Mouse (Mus musculus): ENCODE measurements around the gene Mccc2. TPM values are rescaled to one million over a fixed set of nuclear protein-coding genes. Genes with fewer than 3 reads are reported as not detected.

Gene Mccc2
- total and polyA plus RNA-seq, 3 experiments = 19.0 to 22.3 (median 19.5) TPM

DNA sequence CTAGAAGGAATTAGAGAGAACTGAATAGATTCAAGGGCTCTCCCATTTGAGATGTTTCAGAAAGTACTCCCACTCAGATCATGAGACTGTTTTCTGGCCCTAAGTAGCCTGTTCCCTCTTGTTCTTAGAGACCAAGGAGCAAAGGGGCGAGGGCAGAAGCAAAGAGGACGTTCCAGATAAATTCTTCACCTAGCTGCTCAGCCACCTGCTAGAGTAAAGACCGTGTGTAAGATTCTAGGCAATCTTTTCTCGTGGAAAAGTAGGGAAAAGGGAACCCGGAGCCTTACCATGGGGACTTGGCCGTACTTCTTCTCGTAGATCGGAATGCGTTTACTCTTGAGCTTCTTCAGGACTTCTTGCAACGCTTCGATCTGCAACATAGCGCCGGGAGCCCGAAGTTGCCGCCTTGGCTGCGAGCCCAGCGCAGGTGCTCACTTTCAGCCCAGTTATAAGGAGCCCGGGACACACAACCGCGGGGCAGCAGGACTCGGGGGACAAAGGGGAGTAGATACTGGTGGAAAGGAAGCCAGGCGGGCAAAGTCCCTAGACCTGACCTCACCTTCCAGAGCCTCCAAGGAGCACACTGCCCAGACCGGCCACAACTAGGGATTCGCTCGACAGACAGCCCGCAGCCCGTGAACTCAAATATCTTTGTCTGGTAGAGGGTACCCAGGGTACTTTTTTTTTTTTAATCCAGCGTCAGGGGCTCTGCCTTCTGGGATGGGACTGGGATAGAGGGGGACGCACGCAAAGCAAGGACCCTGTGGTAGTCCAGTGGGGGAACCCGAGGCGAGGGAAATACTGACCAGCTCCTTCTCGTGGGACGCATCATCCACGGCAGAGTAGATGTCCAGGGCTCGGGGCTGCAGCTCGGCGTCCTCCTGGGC, 115.5 kb downstream of the Mccc2 start:
- DNase-seq (ENCODE audit: extremely low read depth) = no peak
- TF ChIP-seq ZMIZ1 (IDR thresholded peaks at IDR 0.05; ENCODE audit: low read depth, low read length) = no peak
- TF ChIP-seq ELF1 (IDR thresholded peaks at IDR 0.05; ENCODE audit: low read depth, low read length) = no peak
- no peak for TF ChIP-seq MXI1 (IDR thresholded peaks at IDR 0.05; ENCODE audit: low read depth, low read length)
- TF ChIP-seq GABPA (IDR thresholded peaks at IDR 0.05; ENCODE audit: insufficient replicate concordance, low read depth, low read length) = no peak
- TF ChIP-seq POLR2A (IDR thresholded peaks at IDR 0.05; ENCODE audit: low read depth, low read length) = no peak
- no peak for TF ChIP-seq NELFE (IDR thresholded peaks at IDR 0.05; ENCODE audit: low read depth, low read length)
- no peak for TF ChIP-seq IRF4 (IDR thresholded peaks at IDR 0.05; ENCODE audit: low read depth, low read length)
- no peak for TF ChIP-seq ETS1 (conservative IDR thresholded peaks at IDR 0.05; ENCODE audit: low read depth, low read length)
- TF ChIP-seq EP300 (IDR thresholded peaks at IDR 0.05; ENCODE audit: low read length) = no peak
- TF ChIP-seq UBTF (IDR thresholded peaks at IDR 0.05; ENCODE audit: low read depth, low read length) = no peak
- TF ChIP-seq MAFK (IDR thresholded peaks at IDR 0.05; ENCODE audit: insufficient replicate concordance, low read length) = no peak
- TF ChIP-seq ZC3H11A (IDR thresholded peaks at IDR 0.05; ENCODE audit: low read depth, low read length) = no peak
- TF ChIP-seq TCF12 (IDR thresholded peaks at IDR 0.05; ENCODE audit: low read depth, low read length) = no peak
- TF ChIP-seq MAZ (IDR thresholded peaks at IDR 0.05; ENCODE audit: low read depth, low read length) = no peak
- in situ Hi-C loops (cut with MboI; ENCODE audit: low pct_ligation_motif_present, low pct_unique_long_range_greater_than_20kb, low sequenced_read_pairs) (loop anchor here (5.0 kb wide), 1 partner anchor 47 kb away; no protein-coding TSS in a partner anchor), dilution Hi-C loops (cut with MboI; ENCODE audit: extremely low pct_ligation_motif_present, extremely low pct_unique_long_range_greater_than_20kb, low sequenced_read_pairs) (no loop called here)
- Histone ChIP-seq H3K4me2 (ENCODE audit: insufficient read depth, low read depth, poor library complexity, severe bottlenecking) (no peak overlapping the region), H3K27ac (ENCODE audit: insufficient read depth, low read depth) (no peak overlapping the region), H3K4me3 (replicated peaks in 1 of 3; ENCODE audit: low read depth in 2 of 3, low read length in 2 of 3, poor library complexity in 1 of 3) (no peak overlapping the region), H3K27me3 (replicated peaks) (no peaks in the 10 kb centered on the region), H3K9me3 (replicated peaks; ENCODE audit: low read length) (no peaks in the 10 kb centered on the region), H3K79me2 (replicated peaks; ENCODE audit: control insufficient read depth, extremely low read depth, insufficient read depth, poor library complexity, severe bottlenecking) (no peaks in the 10 kb centered on the region), H3K36me3 (replicated peaks in 1 of 2; ENCODE audit: control insufficient read depth in 1 of 2, insufficient read depth in 1 of 2, low read length in 1 of 2) (no peaks in the 10 kb centered on the region), H3K9ac (ENCODE audit: insufficient read depth, low read depth) (no peak overlapping the region), H3K4me1 (ENCODE audit: control insufficient read depth in 1 of 2, insufficient read depth in 2 of 2) (peaks cover 6 to 26% of the 10 kb centered on the region in 2 experiments)

DNA sequence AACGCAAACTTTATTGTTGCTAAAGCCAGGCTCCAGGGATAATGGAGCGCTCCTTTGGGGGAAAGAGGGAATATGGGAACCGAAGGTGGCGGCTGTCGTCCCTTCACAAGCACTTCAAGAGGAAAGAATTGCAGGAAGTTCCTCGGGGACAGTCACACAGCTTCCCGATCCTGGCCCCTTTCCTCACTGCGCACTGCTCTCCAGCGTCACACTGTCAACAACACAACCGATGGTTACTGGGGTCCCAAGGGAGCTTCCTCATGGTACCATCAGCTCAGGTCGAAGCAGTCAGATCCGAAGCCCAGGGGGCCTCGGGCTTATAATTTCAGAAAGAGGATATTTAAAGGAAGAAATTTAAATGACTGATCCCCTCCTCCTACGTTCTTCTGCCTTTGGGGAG, 116.6 kb downstream of the Mccc2 start:
- Histone ChIP-seq H3K9ac (ENCODE audit: insufficient read depth, low read depth) (no peak overlapping the region), H3K27ac (ENCODE audit: insufficient read depth, low read depth) (no peak overlapping the region), H3K79me2 (replicated peaks; ENCODE audit: control insufficient read depth, extremely low read depth, insufficient read depth, poor library complexity, severe bottlenecking) (no peaks in the 10 kb centered on the region), H3K4me2 (ENCODE audit: insufficient read depth, low read depth, poor library complexity, severe bottlenecking) (no peak overlapping the region), H3K4me3 (replicated peaks in 1 of 3; ENCODE audit: low read depth in 2 of 3, low read length in 2 of 3, poor library complexity in 1 of 3) (no peak overlapping the region), H3K4me1 (ENCODE audit: control insufficient read depth in 1 of 2, insufficient read depth in 2 of 2) (peaks cover 2 to 15% of the 10 kb centered on the region in 2 experiments; a peak in 3 of 4 replicates), H3K27me3 (replicated peaks) (no peaks in the 10 kb centered on the region), H3K36me3 (replicated peaks in 1 of 2; ENCODE audit: control insufficient read depth in 1 of 2, insufficient read depth in 1 of 2, low read length in 1 of 2) (no peaks in the 10 kb centered on the region), H3K9me3 (replicated peaks; ENCODE audit: low read length) (no peaks in the 10 kb centered on the region)
- no peak for TF ChIP-seq MAZ (IDR thresholded peaks at IDR 0.05; ENCODE audit: low read depth, low read length)
- no peak for TF ChIP-seq GABPA (IDR thresholded peaks at IDR 0.05; ENCODE audit: insufficient replicate concordance, low read depth, low read length)
- no peak for TF ChIP-seq NELFE (IDR thresholded peaks at IDR 0.05; ENCODE audit: low read depth, low read length)
- TF ChIP-seq MYC (IDR thresholded peaks at IDR 0.05; ENCODE audit: low read depth, low read length) = no peak
- dilution Hi-C loops (cut with MboI; ENCODE audit: extremely low pct_ligation_motif_present, extremely low pct_unique_long_range_greater_than_20kb, low sequenced_read_pairs) = no loop called here
- in situ Hi-C loops (cut with MboI; ENCODE audit: low pct_ligation_motif_present, low pct_unique_long_range_greater_than_20kb, low sequenced_read_pairs) = loop anchor here (5.0 kb wide), 1 partner anchor 48 kb away; no protein-coding TSS in a partner anchor
- DNase-seq (ENCODE audit: extremely low read depth) = no peak

Other genes with a start within 250 kb of the Mccc2 start
- gene Cartpt, start 114.5 kb downstream of the Mccc2 start, total RNA-seq (2012; rRNA removed) = not detected in 2 replicates
- gene Cartpt, start 114.5 kb downstream of the Mccc2 start, total RNA-seq (2014; rRNA removed) = not detected in 2 replicates
- not detected in 2 replicates for gene Cartpt, start 114.5 kb downstream of the Mccc2 start, polyA plus RNA-seq (2012; ENCODE audit: insufficient read length, low read depth)
- 20.0 and 23.7 TPM in 2 replicates for gene Bdp1, start 88.4 kb upstream of the Mccc2 start, total RNA-seq (2012; rRNA removed)
- 24.2 and 24.7 TPM in 2 replicates for gene Bdp1, start 88.4 kb upstream of the Mccc2 start, total RNA-seq (2014; rRNA removed)
- gene Bdp1, start 88.4 kb upstream of the Mccc2 start, polyA plus RNA-seq (2012; ENCODE audit: insufficient read length, low read depth) = 22.0 and 22.9 TPM in 2 replicates
- gene Serf1, start 92.4 kb upstream of the Mccc2 start, total RNA-seq (2012; rRNA removed) = 16.7 and 20.5 TPM in 2 replicates
- 10.9 and 11.6 TPM in 2 replicates for gene Serf1, start 92.4 kb upstream of the Mccc2 start, total RNA-seq (2014; rRNA removed)
- 12.5 and 13.7 TPM in 2 replicates for gene Serf1, start 92.4 kb upstream of the Mccc2 start, polyA plus RNA-seq (2012; ENCODE audit: insufficient read length, low read depth)
- gene Smn1, start 109.2 kb upstream of the Mccc2 start, total RNA-seq (2012; rRNA removed) = 31.2 and 36.7 TPM in 2 replicates
- gene Smn1, start 109.2 kb upstream of the Mccc2 start, total RNA-seq (2014; rRNA removed) = 27.7 and 35.0 TPM in 2 replicates
- 122 and 141 TPM in 2 replicates for gene Smn1, start 109.2 kb upstream of the Mccc2 start, polyA plus RNA-seq (2012; ENCODE audit: insufficient read length, low read depth)
- 10.8 and 12.8 TPM in 2 replicates for gene Naip2, start 186.5 kb upstream of the Mccc2 start, total RNA-seq (2012; rRNA removed)
- gene Naip2, start 186.5 kb upstream of the Mccc2 start, total RNA-seq (2014; rRNA removed) = 13.3 and 14.4 TPM in 2 replicates
- 12.6 TPM in 2 replicates for gene Naip2, start 186.5 kb upstream of the Mccc2 start, polyA plus RNA-seq (2012; ENCODE audit: insufficient read length, low read depth)
- gene Naip5, start 230.7 kb upstream of the Mccc2 start, total RNA-seq (2012; rRNA removed) = 5.0 and 7.1 TPM in 2 replicates
- 8.2 and 10.6 TPM in 2 replicates for gene Naip5, start 230.7 kb upstream of the Mccc2 start, total RNA-seq (2014; rRNA removed)
- 8.7 and 10.0 TPM in 2 replicates for gene Naip5, start 230.7 kb upstream of the Mccc2 start, polyA plus RNA-seq (2012; ENCODE audit: insufficient read length, low read depth)